Mouse (Mus musculus) gastrocnemius, adult 2 months (tissue): ENCODE measurements around the gene 2210407C18Rik. TPM values are rescaled to one million over a fixed set of nuclear protein-coding genes. Genes with fewer than 3 reads are reported as not detected.
A peak's percentile ranks its signal among the peaks of the same experiment; 100 is the strongest.

Experiments used
- DNase-seq: peaks from one replicate; pipeline ENCODE4 v3.0.0; 2022
- H3K27ac ChIP-seq: fragments of 200-600 bp; 2 replicates; pipeline ENCODE4 v1.8.1; 2022; ENCODE audit warnings: mild to moderate bottlenecking
- H3K4me3 ChIP-seq: fragments of 200-600 bp; 2 replicates; pipeline ENCODE4 v1.8.1; 2022; ENCODE audit warnings: mild to moderate bottlenecking, moderate library complexity
- CTCF ChIP-seq: fragments of 200-600 bp; IDR thresholded peaks from 2 replicates; pipeline ENCODE4 v1.8.1; 2022; ENCODE audit warnings: antibody characterized with exemption, mild to moderate bottlenecking, moderate library complexity
- intact Hi-C: fragments of 180-260 bp; cut with DNase I; formaldehyde crosslinking; loops from one replicate; pipeline ENCODE4 v1.15.1; 2025
- long read RNA-seq, 2 experiments: library from polyadenylated mRNA; stranded (forward); transcript quantifications; one replicate each; pipeline ENCODE4 v2.0.0; 2021
- total RNA-seq, 2 experiments: library from RNA; stranded (reverse); gene quantifications; 2 replicates each; pipeline ENCODE4 v1.2.3; 2021

The 2210407C18Rik gene
- total RNA-seq = under 1 TPM in 1 of 2 experiments, not detected in 1; 0.22 TPM
- long read RNA-seq, experiment 1 = 0 reads
- long read RNA-seq, experiment 2 = 0 reads

DNA sequence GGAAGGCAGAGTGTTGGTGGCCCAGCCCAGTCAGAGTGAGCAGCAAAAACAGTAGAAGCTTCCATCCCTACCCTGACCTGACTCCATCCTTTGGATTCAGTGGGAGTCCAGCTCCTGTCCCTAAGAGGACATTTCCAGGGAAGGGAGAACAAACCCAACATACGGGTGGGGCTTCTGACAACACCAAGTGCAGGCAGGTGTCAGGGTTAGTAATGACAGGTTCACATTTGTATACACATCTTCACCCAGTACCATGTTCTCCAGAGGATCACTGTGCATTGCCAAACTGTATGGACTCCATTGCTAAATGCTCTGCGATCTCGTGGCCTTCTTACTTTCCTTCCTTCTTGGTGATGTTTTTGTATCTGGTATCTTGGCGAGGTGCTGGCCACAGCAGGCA, at the start of gene 2210407C18Rik:
TSS of gene 2210407C18Rik (minus strand) at position 101 of the 400 bp plus-strand sequence.
- no peak for DNase-seq
- no peak within 1 kb of the TSS for H3K27ac ChIP-seq
- H3K4me3 ChIP-seq = no peak within 1 kb of the TSS
- no peak for TF ChIP-seq CTCF
- intact Hi-C loops = no loop called here

DNA sequence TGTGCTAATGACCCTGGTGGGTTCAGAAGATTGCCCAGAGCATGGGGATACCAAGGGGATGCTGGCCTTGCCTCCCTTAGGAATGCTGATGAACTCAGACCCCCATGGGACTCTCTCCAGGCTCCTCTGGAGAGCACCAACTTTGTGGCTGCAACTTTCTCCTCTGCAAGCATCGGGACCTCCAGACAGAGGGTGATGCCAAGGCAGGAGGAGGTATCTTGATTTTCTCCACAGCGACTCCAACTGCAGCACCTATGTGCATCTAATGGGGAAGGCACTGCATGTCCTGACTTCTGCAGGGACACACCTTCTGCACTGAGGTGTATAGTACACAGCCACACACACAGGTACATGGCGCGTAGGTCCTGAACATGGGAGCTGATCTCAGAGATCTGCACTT, 42.7 kb upstream of the 2210407C18Rik start, which contains the start of gene Olfr322:
TSS of gene Olfr322 (plus strand) at position 187 of the 400 bp plus-strand sequence.
- no peak for TF ChIP-seq CTCF
- intact Hi-C loops = no loop called here
- no peak for DNase-seq
- Histone ChIP-seq H3K4me3 (no peak within 1 kb of the TSS), H3K27ac (no peak within 1 kb of the TSS)

DNA sequence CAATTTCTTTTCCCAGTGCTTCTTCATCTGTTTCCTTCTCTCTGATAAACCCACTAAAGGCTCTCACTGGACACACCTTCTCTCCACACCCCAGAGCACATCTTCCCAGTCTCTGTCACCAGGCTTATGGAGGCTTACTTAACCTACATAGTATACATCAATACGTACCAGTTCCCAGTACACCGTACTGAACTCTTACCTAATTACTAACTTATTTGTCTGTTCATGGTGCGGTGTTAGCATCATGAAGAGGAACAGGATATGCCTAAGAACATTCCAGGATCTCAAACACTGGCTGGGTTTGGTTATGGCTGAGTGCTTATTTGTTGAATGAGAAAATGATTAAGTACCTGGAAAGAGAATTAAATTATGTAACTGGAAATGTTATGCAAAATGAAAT, 39.3 kb upstream of the 2210407C18Rik start:
- no peak for DNase-seq
- intact Hi-C loops = no loop called here

DNA sequence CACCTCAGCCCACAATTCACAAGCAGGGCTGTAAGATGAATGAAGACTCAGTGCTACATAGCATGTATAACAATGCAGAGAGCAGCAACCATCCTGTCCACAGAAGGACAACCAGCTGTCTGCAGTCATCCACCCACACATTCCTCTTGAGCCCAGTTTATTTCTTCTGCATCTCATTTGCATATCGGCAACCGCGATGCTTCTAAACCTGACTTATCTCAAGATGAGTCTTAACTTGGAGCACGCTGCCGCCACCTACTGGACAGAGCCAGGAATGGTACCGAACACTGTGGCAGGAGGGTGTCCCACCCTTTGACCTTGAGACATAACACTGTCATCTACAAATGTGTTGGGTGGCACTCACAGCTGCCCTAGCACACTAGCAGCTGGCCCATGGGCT, 27.5 kb upstream of the 2210407C18Rik start:
- DNase-seq = peak; percentile 30
- peak; percentile 63 for TF ChIP-seq CTCF
- intact Hi-C loops = no loop called here
- no peak overlapping the region for H3K27ac ChIP-seq
- no peak overlapping the region for H3K4me3 ChIP-seq

More for the DNA sequence above, 39.3 kb upstream of the 2210407C18Rik start:
- TF ChIP-seq CTCF = no peak
- Histone ChIP-seq H3K27ac (no peak overlapping the region), H3K4me3 (no peak overlapping the region)

DNA sequence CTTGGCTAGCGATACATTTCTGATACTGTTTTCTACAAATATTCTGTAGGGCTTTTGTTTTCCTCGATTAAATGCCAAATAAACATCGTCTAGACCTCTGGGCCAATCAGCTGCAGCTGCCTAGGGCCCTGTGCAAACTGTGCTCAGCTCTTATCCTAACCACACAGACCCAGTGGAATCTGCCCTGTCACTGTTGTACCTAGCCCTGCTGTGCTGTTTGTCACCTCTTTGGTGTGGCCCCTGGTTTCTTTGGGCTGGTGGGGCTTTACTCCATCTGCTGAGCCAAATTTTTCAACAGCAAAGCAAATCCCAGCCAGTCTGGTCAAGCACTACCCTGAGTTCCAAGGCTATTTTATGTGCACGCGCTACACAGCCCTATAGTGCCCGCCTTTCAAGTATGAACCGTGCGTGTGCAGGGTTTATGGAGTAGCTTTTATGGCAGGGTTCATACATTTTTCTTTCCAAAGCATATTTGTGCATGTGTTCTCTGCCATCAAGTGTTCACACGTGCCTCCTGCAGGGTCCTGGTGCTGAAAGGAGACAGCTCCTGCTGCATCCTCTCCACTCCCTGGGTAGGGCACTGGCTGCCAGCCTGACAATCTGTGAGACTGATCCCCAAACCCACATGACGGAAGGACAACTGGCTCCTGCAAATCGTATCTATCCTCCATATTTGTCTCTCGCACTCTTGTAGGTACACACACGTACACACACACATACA, 25.9 kb upstream of the 2210407C18Rik start:
- intact Hi-C loops = no loop called here
- no peak overlapping the region for H3K27ac ChIP-seq
- DNase-seq = no peak
- no peak for TF ChIP-seq CTCF
- no peak overlapping the region for H3K4me3 ChIP-seq

DNA sequence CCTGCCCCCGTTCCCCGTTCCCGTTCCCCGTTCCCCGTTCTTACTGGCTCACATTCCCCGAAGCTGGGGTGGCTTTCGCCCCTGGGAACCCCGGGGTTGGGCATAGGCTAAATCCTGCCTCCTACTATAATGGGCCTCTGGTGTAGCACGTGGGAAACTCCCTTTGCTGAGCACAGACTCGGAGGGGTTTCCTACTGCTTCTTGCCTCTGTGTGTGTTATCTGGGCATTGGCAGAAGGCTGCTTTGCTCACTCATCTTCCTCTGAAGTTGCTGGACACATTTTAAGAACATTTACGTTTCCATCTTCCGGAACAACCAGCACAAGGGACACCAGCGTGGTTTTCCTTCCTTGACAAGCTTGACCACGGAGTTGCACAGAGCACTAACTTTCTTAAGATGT, 25.2 kb upstream of the 2210407C18Rik start:
- no peak for TF ChIP-seq CTCF
- DNase-seq = no peak
- intact Hi-C loops = no loop called here
- no peak overlapping the region for H3K4me3 ChIP-seq
- H3K27ac ChIP-seq = no peak overlapping the region

DNA sequence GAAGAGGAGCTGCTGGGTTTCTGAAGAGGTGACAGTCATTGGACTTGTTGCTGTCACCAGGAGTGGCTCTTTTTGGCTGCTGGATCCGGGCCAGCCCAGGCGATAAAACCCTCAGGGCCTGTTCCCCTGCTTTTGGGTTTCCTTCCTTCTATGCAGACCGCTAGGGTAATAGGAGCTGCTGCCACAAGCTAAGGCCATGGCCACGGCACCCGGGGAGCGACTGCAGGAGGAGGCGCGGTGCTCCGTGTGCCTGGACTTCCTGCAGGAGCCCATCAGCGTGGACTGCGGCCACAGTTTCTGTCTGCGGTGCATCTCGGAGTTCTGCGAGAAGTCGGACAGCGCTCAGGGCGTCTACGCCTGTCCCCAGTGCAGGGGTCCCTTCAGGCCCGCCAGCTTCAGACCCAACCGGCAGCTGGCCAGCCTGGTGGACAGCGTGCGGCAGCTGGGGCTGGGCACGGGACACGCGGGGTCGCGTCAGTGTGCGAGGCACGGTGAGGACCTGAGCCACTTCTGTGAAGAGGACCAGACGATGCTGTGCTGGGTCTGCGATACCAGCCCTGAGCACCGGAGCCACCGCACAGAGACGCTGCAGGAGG, 24.5 kb upstream of the 2210407C18Rik start, which contains the start of gene Trim58:
TSS of gene Trim58 (plus strand) at position 194 of the 596 bp plus-strand sequence.
- Histone ChIP-seq H3K4me3 (peak within 1 kb of the TSS; percentile 53), H3K27ac (no peak within 1 kb of the TSS)
- no peak for TF ChIP-seq CTCF
- DNase-seq = peak; percentile 24
- intact Hi-C loops = no loop called here

DNA sequence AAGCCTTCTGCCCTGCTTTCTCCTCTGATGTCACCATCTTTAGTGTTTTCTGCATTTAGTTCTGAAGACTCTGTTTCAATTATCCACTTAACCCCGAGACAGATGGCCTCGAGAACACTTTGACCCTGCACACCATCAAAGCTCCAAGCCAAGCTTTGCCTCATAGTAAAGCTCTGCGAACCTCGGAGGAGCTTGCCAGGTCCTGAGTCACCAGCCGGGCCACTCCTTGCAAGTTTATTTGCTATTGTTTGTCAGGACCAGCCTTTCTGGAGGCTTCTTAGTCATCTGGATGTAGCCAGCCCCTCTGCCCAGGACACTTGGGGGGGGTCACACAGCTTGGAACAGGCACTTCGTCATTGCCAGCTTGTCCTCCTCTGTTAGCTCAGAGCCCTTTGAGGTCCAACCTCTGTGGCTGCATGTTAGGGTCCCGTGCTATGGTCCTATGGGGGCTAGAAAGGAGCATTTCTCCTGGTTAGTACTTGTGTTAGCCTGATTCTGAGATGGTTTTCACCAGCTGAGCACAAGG, 22.4 kb upstream of the 2210407C18Rik start:
- Histone ChIP-seq H3K27ac (no peak overlapping the region), H3K4me3 (no peak overlapping the region)
- intact Hi-C loops = loop anchor here (5.0 to 10.0 kb wide), 2 partner anchors 236 to 343 kb away; no protein-coding TSS in a partner anchor
- no peak for TF ChIP-seq CTCF
- DNase-seq = peak; percentile 69

DNA sequence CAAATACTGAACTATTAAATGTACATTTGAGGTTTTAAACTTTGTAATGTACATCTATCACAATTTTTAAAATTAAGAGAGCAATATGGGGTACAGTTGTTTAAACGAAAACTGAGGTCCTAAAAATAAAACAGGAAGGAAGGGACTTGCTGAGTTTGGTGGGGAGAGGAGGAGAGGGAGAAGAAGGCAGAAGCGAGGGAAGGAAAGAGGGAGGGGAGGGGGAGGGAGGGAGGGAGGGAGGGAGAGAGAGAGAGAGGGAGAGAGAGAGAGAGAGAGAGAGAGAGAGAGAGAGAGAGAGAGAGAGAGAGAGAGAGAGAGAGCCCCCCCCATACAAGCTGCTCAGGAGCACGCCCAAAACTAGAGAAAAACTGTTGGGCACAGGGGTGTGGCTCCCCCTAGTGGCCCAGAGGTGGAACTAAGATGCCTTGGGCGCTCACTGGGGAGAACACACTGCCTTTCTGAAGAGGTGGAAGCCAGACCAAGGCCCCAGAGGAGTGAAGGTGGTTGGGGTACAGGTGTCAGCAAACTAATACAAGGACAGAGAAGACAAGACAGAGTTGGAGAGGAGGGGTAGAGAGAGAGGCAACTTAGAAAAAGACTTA, 20.6 kb upstream of the 2210407C18Rik start:
- intact Hi-C loops = loop anchor here (5.0 to 10.0 kb wide), 2 partner anchors 234 to 342 kb away; no protein-coding TSS in a partner anchor
- Histone ChIP-seq H3K4me3 (no peak overlapping the region), H3K27ac (no peak overlapping the region)
- TF ChIP-seq CTCF = peak; percentile 78
- peak; percentile 51 for DNase-seq

DNA sequence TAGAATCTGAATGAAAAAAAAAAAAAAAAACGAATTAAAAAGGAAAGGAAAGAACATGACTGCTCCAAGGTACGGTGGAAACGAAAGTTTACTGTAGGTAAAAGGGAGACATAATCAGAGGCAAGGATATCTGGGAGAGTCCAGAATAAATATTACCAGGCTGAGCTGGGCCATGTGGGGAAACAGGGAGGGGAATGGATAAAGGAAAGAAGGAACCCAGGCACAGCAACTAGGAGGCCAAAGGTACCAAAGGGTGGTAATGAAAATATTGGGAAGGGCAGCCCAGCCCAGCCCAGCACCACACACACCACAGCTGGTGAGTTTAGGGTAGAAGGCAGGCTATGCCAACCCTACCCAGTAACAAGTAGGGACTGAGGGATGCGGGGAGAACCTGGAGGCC, 19.0 kb upstream of the 2210407C18Rik start:
- intact Hi-C loops = loop anchor here (5.0 to 10.0 kb wide), 2 partner anchors 233 to 340 kb away; no protein-coding TSS in a partner anchor
- no peak for DNase-seq
- Histone ChIP-seq H3K4me3 (no peak overlapping the region), H3K27ac (no peak overlapping the region)
- no peak for TF ChIP-seq CTCF

DNA sequence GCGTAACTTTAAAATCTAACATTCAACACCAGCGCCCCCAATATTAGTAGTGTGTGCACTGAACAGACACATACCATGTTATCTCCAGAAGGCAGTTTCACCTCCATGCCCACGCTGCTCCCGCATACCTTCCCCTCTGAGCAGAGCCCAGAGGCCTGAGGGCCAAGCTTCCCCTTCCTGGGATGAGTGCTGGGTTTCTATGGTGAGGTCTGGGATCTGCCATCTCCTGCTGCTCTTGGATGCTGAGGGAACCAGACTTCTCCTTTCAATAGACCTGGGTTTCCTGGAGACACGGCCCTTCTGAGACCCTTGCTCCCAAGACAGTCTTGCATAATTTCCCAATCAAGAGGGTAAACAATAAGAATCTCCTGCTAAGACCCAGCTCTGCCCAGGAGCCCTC, 14.5 kb upstream of the 2210407C18Rik start, which contains the start of gene Olfr323:
TSS of gene Olfr323 (minus strand) at position 101 of the 400 bp plus-strand sequence.
- DNase-seq = no peak
- no peak within 1 kb of the TSS for H3K27ac ChIP-seq
- no peak within 1 kb of the TSS for H3K4me3 ChIP-seq
- intact Hi-C loops = loop anchor here (10.0 kb wide), 1 partner anchor 336 kb away; no protein-coding TSS in a partner anchor
- no peak for TF ChIP-seq CTCF

DNA sequence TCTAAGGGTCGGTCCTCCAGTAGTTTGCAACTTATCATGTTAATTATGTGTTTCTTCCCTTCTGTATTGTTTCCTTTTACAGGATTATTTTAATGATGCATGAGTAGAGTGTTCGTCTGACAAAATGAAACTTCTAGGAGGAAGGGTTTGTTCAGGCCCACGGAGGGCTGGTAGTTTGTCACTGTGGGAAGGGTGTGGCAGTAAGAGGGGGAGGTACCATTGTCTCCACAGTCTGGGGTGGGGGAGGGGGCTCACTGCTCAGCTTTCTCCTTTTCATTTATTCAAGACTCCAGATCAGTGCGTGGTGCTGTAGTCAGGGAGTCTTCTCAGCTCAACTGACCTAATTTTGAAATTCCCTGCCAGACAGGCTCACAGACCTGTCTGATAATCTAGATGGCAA, 10.3 kb upstream of the 2210407C18Rik start:
- intact Hi-C loops = no loop called here
- H3K27ac ChIP-seq = no peak overlapping the region
- no peak for TF ChIP-seq CTCF
- DNase-seq = no peak
- no peak overlapping the region for H3K4me3 ChIP-seq
